Mouse (Mus musculus) liver, embryonic 14.5 days (tissue): ENCODE data around the gene Gm10130. TPM values are rescaled to one million over a fixed set of nuclear protein-coding genes. Genes with fewer than 3 reads are reported as not detected.
"Not testable (repeated sequence)": the region's sequence is repeated elsewhere in the genome, so short reads cannot be mapped to it uniquely, and the experiment has no call there.

ENCODE experiments used
- ATAC-seq: fragments of 200-750 bp; cut with Nextera tagmentation; 2 replicates; pipeline ENCODE4 v1.8.0; 2017; ENCODE audit warnings: moderate number of reproducible peaks, mild to moderate bottlenecking, moderate library complexity; ENCODE audit not compliant: insufficient read depth
- DNase-seq, 3 experiments: peaks; one replicate each; pipeline ENCODE4 v3.0.0-alpha.2; 2012 to 2013; ENCODE audit warnings: low read depth in 3 of 3, low spot score in 3 of 3
- H3K27ac ChIP-seq: fragments of 300-500 bp; sonication (generic); 2 replicates; pipeline ENCODE4 v1.5.1; 2014; ENCODE audit warnings: moderate library complexity, mild to moderate bottlenecking, control low read depth, inconsistent platforms
- H3K27me3 ChIP-seq: fragments of 300-500 bp; sonication (generic); 2 replicates; pipeline ENCODE4 v1.6.1; 2014; ENCODE audit warnings: mild to moderate bottlenecking, low read length, moderate library complexity; ENCODE audit not compliant: control insufficient read depth, insufficient read depth
- H3K36me3 ChIP-seq: fragments of 300-500 bp; sonication (generic); replicated peaks from 2 replicates; pipeline ENCODE4 v1.6.1; 2014; ENCODE audit warnings: low read depth; ENCODE audit not compliant: control insufficient read depth, insufficient read depth
- H3K4me1 ChIP-seq, 2 experiments: fragments of 200-500 bp in 1 of 2; fragments of 300-500 bp in 1 of 2; sonication (generic) in 1 of 2; replicated peaks; 2 replicates each; pipeline ENCODE4 v1.6.1; 2012 to 2014; ENCODE audit warnings: antibody characterized with exemption in 1 of 2, inconsistent platforms in 1 of 2, low read length in 1 of 2; ENCODE audit not compliant: control insufficient read depth in 2 of 2, insufficient read depth in 2 of 2
- H3K4me2 ChIP-seq: fragments of 300-500 bp; sonication (generic); 2 replicates; pipeline ENCODE4 v1.6.1; 2014; ENCODE audit warnings: low read depth, mild to moderate bottlenecking, control low read depth, moderate library complexity
- H3K4me3 ChIP-seq, 2 experiments: fragments of 200-500 bp in 1 of 2; fragments of 300-500 bp in 1 of 2; sonication (generic) in 1 of 2; 2 replicates each; pipeline ENCODE4 v1.5.1; 2012 to 2014; ENCODE audit warnings: low read depth in 2 of 2, low read length in 2 of 2, mild to moderate bottlenecking in 2 of 2, control low read depth in 1 of 2, inconsistent platforms in 1 of 2, moderate library complexity in 1 of 2; ENCODE audit not compliant: insufficient read depth in 1 of 2
- H3K9ac ChIP-seq: fragments of 300-500 bp; sonication (generic); replicated peaks from 2 replicates; pipeline ENCODE4 v1.6.1; 2014; ENCODE audit warnings: mild to moderate bottlenecking, control low read depth, moderate library complexity
- H3K9me3 ChIP-seq: fragments of 300-500 bp; sonication (generic); 2 replicates; pipeline ENCODE4 v1.6.1; 2016; ENCODE audit warnings: low read length, mixed read lengths; ENCODE audit not compliant: control insufficient read depth
- CTCF ChIP-seq: IDR thresholded peaks from 2 replicates; pipeline ENCODE4 v1.5.1; 2016; ENCODE audit warnings: antibody characterized with exemption, low read depth, control low read depth
- EP300 ChIP-seq: IDR thresholded peaks from 2 replicates; pipeline ENCODE4 v1.6.1; 2016; ENCODE audit warnings: antibody characterized with exemption, low read depth
- WGBS: fragments of 180-500 bp; shearing (Covaris S2); extraction: QIAGEN DNeasy Blood & Tissue Kit; methylation state at CpG from one replicate; pipeline ENCODE4 v1.1.7; 2014; ENCODE audit not compliant: insufficient replicate concordance; 5-methylcytosine and 5-hydroxymethylcytosine counted together
- polyA plus RNA-seq, 2 experiments: library from polyadenylated mRNA; depleted of rRNA in 1 of 2; stranded (reverse) in 1 of 2; unstranded in 1 of 2; fragments of >200 nt; fragmentation: Nextera tagmentation in 1 of 2; extraction: Ambion mirVana in 1 of 2; gene quantifications; 2 replicates each; pipeline versions ENCODE4 v1.2.1 to v1.2.3; 2012 to 2014

The Gm10130 gene
- polyA plus RNA-seq, 2 experiments = 0.57 TPM; not detected in 1

GRCm38 (mm10) chr2:150390198-150390597, 66.7 kb downstream of the Gm10130 start:
- no peaks in the 10 kb centered on the region for H3K4me1 ChIP-seq
- no peaks in the 10 kb centered on the region for H3K36me3 ChIP-seq
- DNase-seq (no peak), ATAC-seq (no peak)
- H3K4me2 ChIP-seq = no peak overlapping the region
- H3K27ac ChIP-seq = no peak overlapping the region
- WGBS = 38% methylated on average over 1 of the region's 1 CpGs
- H3K9ac ChIP-seq = no peak overlapping the region
- no peak overlapping the region for H3K4me3 ChIP-seq
- H3K9me3 ChIP-seq = no peaks in the 10 kb centered on the region
- TF ChIP-seq EP300 = no peak
- no peak for TF ChIP-seq CTCF
- H3K27me3 ChIP-seq = no peaks in the 10 kb centered on the region

GRCm38 (mm10) chr2:150412146-150412545, 88.6 kb downstream of the Gm10130 start:
- H3K9me3 ChIP-seq, H3K9ac ChIP-seq, ATAC-seq, H3K4me1 ChIP-seq, H3K4me3 ChIP-seq, H3K27ac ChIP-seq, H3K27me3 ChIP-seq, H3K36me3 ChIP-seq, DNase-seq, H3K4me2 ChIP-seq: not testable (repeated sequence)
- WGBS = 75% methylated on average over 17 of the region's 17 CpGs

Other genes starting within 250 kb of the Gm10130 start
- gene Zfp120, start 187.0 kb upstream of the Gm10130 start, polyA plus RNA-seq (2012; rRNA removed) = 0.48 and 0.81 TPM in 2 replicates
- gene Zfp120, start 187.0 kb upstream of the Gm10130 start, polyA plus RNA-seq (2014; fragmentation: Nextera tagmentation; extraction: Ambion mirVana) = 2.8 and 4.3 TPM in 2 replicates
- not detected in 2 replicates for gene Gm10770, start 144.0 kb upstream of the Gm10130 start, polyA plus RNA-seq (2012; rRNA removed)
- not detected in 2 replicates for gene Gm10770, start 144.0 kb upstream of the Gm10130 start, polyA plus RNA-seq (2014; fragmentation: Nextera tagmentation; extraction: Ambion mirVana)
- 0.04 TPM in 1 of 2 replicates, not detected in the other for gene Gm14139, start 141.9 kb upstream of the Gm10130 start, polyA plus RNA-seq (2012; rRNA removed)
- gene Gm14139, start 141.9 kb upstream of the Gm10130 start, polyA plus RNA-seq (2014; fragmentation: Nextera tagmentation; extraction: Ambion mirVana) = 0.08 TPM in 1 of 2 replicates, not detected in the other
- gene Zfp937, start 105.6 kb upstream of the Gm10130 start, polyA plus RNA-seq (2012; rRNA removed) = 0.15 and 0.23 TPM in 2 replicates
- gene Zfp937, start 105.6 kb upstream of the Gm10130 start, polyA plus RNA-seq (2014; fragmentation: Nextera tagmentation; extraction: Ambion mirVana) = 0.72 and 0.75 TPM in 2 replicates
- 0.23 and 0.49 TPM in 2 replicates for gene Gm21994, start 68.1 kb upstream of the Gm10130 start, polyA plus RNA-seq (2012; rRNA removed)
- 0.29 and 0.71 TPM in 2 replicates for gene Gm21994, start 68.1 kb upstream of the Gm10130 start, polyA plus RNA-seq (2014; fragmentation: Nextera tagmentation; extraction: Ambion mirVana)
- gene Gm14124, start 66.2 kb upstream of the Gm10130 start, polyA plus RNA-seq (2012; rRNA removed) = not detected in 2 replicates
- not detected in 2 replicates for gene Gm14124, start 66.2 kb upstream of the Gm10130 start, polyA plus RNA-seq (2014; fragmentation: Nextera tagmentation; extraction: Ambion mirVana)
- 0.25 and 0.40 TPM in 2 replicates for gene 3300002I08Rik, start 39.1 kb downstream of the Gm10130 start, polyA plus RNA-seq (2012; rRNA removed)
- 0.74 and 1.6 TPM in 2 replicates for gene 3300002I08Rik, start 39.1 kb downstream of the Gm10130 start, polyA plus RNA-seq (2014; fragmentation: Nextera tagmentation; extraction: Ambion mirVana)
- gene Zfp442, start 127.8 kb downstream of the Gm10130 start, polyA plus RNA-seq (2012; rRNA removed) = 0.12 and 0.19 TPM in 2 replicates
- 0.42 and 0.68 TPM in 2 replicates for gene Zfp442, start 127.8 kb downstream of the Gm10130 start, polyA plus RNA-seq (2014; fragmentation: Nextera tagmentation; extraction: Ambion mirVana)
- gene Zfp345, start 161.4 kb downstream of the Gm10130 start, polyA plus RNA-seq (2012; rRNA removed) = 0.01 TPM in 1 of 2 replicates, not detected in the other
- 0.06 TPM in 1 of 2 replicates, not detected in the other for gene Zfp345, start 161.4 kb downstream of the Gm10130 start, polyA plus RNA-seq (2014; fragmentation: Nextera tagmentation; extraction: Ambion mirVana)
- 2.6 and 3.1 TPM in 2 replicates for gene Cst7, start 246.7 kb downstream of the Gm10130 start, polyA plus RNA-seq (2012; rRNA removed)
- gene Cst7, start 246.7 kb downstream of the Gm10130 start, polyA plus RNA-seq (2014; fragmentation: Nextera tagmentation; extraction: Ambion mirVana) = 6.3 and 7.5 TPM in 2 replicates